Mouse (Mus musculus): ENCODE measurements around the gene Brwd3.

The Brwd3 gene

DNA sequence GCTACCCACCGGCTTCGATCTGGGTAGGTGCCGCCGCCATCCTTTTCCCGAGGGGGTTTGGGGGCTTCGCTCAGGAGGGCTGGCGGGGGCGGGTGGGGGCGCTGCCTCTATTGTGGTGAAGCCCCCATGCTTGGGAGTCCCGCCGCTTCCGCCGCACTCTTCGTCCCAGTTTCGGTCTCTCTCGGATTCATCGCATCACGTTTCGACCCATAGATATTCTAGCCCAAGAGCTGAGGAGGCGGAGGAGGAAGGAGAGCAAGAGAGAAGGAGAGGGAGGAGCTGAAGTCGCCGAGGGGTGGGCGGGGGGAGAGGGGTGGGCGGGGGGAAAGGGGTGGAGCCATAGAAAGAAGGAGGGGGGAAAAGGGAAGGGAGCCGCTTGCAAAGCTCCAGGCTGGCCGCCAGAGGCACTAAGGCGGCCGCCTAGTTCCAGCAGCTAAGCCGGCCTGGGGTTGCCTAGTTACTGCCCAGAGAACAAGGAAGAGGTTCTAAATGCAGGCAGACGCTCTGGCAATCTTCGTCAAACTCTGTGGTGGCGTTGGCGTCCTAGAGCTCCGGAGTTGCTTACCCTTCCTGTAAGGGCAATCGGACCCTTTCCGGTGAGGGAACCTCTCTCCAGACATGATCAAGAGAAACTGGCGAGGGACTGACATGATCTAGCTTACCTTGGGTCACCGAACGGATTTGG is at the start of gene Brwd3:
Gene Brwd3 (minus strand): TSS at position 283 of the 685 bp plus-strand sequence.
- peak; percentile 74 to 81 for DNase-seq (ENCODE audit: low spot score in 2 of 2)

DNA sequence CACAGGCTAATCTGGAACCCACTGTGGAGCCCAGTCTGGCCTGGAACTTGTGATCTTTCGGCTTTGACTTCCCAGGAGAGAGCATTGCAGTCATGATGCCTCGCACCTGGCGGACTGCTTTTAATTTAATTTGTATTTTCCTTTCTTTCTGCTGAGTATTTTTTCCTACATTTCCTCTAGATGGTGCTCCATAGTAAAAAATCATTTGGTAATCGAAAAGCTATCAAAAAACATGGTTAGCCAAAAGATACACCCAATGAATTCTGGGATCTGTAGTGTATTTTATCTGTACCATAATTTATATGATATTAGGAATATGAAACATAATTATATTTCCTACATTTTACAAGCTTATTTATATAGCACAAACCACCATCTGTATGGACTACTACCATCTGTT is 28.5 kb upstream of the Brwd3 start:
- no peak for DNase-seq (ENCODE audit: low spot score in 2 of 2)

DNA sequence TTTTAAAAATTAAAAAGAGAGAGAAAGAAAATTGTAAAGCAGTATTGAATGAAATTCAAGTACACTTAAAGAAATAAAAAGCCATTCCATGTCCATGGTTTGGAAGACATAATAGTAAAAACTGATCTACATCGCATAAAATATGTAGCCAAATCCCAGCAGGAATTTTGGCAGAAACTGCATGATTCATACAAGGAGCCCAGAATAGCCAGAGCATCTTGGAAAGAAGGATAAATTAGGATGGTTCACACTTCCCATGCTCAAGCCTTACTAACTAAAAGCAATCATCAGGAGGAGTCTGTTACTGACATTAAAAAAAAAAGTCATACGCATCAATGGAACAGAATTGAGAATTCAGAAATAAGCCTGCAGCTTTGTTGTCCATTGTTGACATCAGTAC is 8.5 kb upstream of the Brwd3 start:
- DNase-seq (ENCODE audit: low spot score in 2 of 2), result no peak

DNA sequence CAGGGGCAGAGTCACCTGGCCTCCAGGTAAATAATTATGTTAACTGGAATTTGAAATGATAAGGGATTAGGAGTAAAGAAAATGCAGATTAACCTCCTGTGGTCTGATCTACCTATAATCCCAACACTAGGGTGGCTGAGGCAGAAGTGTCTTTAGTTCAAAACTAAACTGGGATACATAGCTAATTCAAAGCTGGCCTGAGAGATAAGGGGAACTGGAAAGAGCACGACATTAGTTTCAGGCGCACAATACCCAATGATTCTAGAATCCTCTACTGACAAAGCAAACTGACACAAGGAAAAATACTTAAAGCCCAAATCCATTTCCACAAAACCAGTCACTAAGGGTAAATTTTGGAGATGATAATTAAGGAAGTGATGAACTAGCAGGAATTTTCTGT is 2.2 kb upstream of the Brwd3 start:
- no peak for DNase-seq (ENCODE audit: low spot score in 2 of 2)

DNA sequence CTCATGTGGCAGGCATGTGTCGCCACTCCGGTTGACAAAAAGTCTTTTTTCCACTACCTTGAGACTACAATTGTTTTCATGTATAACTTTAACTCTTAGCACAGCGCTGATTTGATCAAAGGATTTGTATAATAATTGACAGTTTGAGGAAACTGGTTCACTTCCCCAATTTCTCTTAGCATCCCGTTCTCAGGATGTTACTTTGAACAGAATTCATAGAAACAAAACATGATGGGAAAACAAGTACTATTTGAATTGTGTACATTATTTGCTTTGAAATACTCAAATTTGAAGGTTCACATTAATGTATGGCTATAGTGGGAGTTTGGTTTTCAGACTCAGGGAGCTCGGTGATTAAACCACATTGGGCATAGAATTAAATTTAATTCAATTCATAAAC is 1.1 kb upstream of the Brwd3 start:
- DNase-seq (ENCODE audit: low spot score in 2 of 2), result no peak

DNA sequence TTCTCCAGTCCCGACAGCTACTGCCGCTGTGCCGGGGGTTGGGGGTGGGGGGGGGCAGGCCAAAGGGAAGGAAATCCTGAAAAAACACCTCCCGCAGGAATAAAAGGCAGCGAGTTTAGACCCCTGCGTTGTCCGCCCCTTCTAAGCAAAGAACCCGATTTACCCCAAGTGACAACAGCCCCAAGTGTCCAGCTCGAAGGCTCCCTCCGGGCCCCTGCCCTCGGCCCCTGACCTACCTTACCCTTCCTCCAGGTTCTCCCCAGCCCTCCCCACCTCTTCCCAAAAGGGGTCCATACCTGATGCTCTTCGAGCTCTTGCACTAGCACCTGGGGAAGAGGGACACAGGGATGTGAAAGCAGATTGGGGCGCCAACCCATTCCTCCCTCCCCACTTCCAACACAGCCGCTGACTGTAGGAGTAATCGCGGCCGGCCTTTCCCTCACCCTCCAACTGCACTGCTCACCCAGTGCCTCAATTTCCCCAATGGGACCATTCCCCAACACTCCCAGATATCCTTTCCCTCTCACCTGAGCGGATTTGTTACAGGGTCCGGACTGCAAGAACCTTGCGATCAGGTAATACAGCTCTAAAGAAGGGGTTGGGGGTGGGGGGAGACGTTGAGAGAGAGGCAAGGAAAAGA is 671 bp downstream of the Brwd3 start:
- peak in 1 of 2 experiments; percentile 15 for DNase-seq (ENCODE audit: low spot score in 2 of 2)

DNA sequence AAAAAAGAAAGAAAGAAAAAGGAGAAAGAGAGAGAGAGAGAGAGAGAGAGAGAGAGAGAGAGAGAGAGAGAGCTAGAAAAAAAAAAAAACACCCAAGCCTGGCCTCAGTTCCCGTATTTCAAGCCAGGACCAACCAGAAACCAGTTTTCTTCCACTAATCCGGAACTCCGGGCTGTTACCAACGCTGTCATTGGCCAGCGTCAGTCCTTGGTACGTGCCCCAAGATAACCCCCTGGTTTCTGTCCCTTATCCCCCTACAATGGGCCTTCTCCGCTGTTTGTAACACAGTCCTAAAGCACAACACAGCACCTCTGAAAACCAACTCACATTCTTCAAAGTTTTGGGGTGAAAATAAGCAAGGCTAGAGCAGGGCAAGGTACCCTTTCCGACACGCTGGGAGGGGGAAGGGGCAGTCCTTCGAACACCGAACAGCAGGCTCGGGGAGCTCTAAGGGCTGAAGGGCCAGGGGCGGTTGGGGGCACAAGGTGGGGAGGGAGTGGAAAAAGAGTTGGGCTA is 1.4 kb downstream of the Brwd3 start:
- peak; percentile 70 to 71 for DNase-seq (ENCODE audit: low spot score in 2 of 2)

DNA sequence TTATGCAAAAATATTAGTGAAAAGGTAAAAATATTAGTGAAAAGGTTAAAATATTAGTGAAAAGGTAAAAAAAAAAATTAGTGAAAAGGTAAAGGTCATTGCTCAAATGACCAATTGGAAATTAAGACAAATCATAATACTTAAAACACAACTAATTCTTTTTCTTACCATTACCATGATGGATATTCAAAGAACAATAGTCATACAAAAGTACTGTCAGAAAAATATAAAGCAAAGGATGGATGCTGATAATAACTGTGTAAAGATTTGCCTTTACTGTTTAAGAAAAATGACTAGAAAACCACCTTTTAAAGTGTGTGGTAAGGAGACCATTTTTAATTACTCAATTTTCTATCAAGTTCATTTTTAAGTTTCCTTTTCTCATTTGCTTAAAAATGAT is 2.9 kb downstream of the Brwd3 start:
- DNase-seq (ENCODE audit: low spot score in 2 of 2), result no peak

DNA sequence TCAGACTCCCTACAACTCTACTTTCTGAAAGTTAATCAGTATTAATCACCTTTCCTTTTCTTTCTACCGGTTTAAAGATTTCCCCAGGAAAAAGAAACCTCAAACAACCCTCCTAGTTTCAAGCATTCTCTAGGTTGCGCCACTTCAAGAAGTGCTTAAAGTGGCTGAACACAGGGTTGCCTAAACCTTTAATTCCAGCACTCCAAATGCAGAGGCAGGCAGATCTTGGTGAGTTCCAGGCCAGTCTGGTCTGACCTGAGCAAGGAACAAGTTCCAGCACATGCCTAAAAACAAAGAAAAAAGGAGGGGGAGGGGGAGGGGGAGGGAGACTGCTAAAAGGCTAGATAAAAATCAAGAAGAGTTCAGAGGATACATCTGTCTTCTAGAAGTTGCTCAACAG is 6.1 kb downstream of the Brwd3 start:
- DNase-seq (ENCODE audit: low spot score in 2 of 2), result no peak

DNA sequence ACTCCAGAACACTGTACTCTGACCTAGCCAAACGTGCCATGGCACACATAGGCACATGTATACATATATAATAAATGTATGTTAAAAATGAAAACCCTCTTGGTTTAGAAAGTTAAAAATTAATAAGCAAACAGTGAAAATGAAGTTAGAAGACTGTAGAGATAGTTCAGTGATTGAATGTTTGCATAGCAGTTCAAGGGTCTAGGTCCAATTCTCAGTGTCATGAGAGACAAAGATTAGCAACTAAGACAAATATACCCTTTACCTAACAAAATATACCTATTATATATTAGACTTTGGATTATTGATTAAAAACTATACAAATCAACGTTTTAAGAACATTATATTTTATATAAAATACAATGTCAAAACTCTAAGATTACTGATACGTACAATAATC is 36.9 kb downstream of the Brwd3 start:
- DNase-seq (ENCODE audit: low spot score in 2 of 2), result no peak

DNA sequence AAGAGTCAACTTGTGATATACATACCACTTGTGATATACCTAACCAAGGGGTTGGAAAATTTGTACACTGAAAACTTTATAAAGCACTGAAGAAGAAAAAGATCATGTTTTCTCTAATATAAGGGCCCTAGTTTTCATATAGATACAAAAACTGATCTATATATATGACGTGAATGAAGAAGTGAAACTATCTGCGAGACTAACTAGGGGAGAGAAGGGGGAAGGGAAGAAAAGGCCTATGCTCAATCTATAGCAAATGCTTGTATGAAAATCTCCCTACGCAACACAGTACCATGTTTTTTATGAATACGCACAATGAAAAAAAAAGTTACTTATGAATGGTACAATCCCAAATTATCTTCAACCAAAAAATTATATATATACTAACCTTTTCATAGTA is 50.4 kb downstream of the Brwd3 start:
- DNase-seq (ENCODE audit: low spot score in 2 of 2), result no peak

DNA sequence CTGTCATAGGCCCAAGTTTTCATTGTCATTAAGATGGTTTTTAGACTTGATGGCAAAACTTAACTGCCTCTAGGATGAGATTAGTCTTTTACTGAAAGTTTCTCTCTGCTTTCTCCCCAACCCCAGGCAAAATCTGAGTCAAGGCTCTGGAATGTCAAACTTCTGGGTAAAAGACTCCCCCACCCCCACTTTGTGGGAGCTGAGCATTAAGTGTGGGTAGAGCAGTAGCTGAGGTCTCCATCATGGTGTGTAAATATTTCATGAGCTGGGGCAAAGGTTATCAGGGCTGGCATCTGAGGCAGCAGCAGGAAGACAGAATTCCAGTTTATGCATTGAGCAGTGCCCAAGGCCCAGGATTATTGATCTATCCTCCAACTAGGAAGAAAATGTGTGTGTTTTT is 102.4 kb downstream of the Brwd3 start:
- no peak for DNase-seq (ENCODE audit: low spot score in 2 of 2)

DNA sequence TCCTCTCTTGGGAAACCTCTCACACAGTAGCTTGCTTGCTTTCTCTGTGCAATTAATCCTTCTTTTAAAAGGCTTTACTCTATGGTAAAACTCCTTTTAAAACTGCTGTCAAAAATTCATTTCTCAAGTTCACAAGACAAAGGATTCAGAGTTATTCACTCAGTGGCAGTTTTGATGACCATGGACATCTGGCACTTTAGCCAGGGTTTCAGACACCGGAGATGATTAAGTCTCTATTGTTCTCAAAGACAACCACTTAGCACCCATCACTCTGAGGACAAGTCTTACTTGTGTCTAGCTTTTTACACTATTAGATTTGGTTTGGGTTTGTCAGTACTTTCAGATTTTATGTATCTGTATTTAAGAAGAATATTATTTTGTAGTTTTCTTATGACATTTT is 104.6 kb downstream of the Brwd3 start:
- no peak for DNase-seq (ENCODE audit: low spot score in 2 of 2)

DNA sequence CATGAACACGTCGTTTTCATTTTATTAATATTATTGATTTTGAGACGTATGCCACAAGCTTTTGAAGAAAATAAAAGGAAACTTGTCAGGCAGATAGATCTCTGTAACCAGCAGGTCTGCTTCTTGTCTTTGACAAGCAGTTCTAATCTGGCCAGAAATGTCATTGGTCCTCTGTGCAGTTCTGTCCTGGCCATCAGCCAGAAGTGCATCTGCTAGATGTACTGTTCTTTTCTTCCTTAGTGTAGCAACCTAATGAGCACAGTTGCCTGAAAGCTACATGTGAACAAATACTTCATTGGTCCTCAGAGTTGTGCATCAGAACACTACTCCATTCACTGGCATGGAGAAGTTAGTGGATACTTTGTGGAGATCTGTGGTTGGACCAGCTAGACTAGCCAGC is 105.1 kb downstream of the Brwd3 start:
- DNase-seq (ENCODE audit: low spot score in 2 of 2), result no peak

DNA sequence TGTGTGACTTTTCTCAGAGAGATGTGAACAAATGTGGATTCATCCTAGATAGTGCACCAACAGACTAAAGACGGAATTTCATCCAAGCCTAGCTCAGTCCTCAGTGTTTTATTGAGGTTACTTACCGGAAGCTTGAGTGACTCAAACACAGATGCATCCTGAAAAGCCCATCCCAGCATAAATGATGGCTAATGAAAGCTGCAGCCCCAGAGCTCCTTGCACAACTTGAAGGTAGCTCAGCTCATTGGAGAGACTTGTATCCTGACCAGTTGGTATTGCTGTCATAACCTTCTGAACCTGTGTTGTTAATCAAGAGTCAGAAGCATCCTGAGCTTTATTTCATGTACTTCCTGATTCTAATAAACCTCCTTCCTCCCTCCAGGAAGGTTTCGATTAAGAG is 105.8 kb downstream of the Brwd3 start:
- DNase-seq (ENCODE audit: low spot score in 2 of 2), result no peak

DNA sequence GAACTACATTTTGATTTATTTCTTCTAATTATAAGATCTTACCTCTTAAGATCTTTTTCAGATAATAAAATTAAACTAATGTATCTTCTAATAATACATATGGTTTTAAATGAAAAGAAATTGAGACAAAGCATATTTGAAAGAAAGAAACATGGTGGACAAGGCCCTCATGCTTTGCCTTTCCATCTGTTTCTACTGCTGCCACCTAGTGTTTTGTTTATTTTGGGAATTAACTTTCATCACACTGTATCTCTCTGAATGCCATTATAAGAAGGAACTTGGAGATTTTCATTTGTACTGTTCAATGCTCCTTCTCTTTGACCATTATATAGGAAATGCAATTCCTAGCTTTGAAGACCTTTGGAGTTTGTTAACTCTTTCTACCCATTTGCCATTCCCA is 109.9 kb downstream of the Brwd3 start:
- no peak for DNase-seq (ENCODE audit: low spot score in 2 of 2)

DNA sequence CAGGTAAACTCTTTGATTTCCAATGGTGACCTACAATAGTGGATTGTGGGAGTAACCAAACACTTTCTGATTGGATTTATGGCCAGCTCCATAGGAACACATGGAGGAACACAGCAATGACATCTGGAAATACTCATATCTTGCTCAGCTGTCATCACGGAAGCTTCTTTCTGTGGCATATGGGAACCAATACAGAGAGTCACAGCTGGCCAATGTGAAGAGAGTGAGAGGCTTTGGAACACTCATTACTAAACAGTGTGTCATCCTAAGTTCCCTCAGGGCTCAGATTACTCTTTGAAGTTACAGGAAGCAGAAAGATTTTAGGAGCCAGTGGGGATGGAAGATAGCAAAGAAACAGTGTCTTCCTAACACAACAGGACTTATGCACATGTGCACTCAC is 111.7 kb downstream of the Brwd3 start:
- no peak for DNase-seq (ENCODE audit: low spot score in 2 of 2)

DNA sequence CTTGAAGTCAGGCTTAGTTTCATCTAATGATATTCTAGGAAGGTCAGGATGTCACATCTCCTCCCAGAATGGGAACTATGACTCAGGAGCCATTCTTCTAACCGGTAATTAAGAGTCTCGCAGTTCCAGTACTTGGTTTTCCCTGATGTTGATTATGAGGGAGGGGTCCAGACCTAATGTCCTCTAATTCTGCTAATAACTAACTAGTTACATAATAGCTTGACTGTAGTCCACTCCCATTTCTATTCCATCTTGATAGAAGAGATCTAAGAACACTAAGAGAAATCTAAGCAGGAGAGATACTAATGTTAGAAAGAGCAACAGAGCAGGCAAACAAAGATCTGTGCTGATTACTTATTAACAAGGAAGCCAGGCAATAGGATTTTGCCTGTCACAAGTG is 129.9 kb downstream of the Brwd3 start:
- DNase-seq (ENCODE audit: low spot score in 2 of 2), result no peak

Measured in urinary bladder, postnatal 4 days (tissue).